Mouse (Mus musculus): ENCODE measurements at regions not wholly inside any gene's neighbourhood (a gene's known extent, or its start where the extent isn't known, plus 50 kb on each side); places are given as distances from the start of the nearest gene placed in this dataset.

GRCm38 (mm10) chr3:101704326-101704725, 99.8 kb upstream of the Atp1a1 start:
- TF ChIP-seq EP300 (optimal IDR thresholded peaks at IDR 0.05) (no peak), CTCF (IDR thresholded peaks at IDR 0.05; ENCODE audit: low read depth) (no peak)

Data from stomach, postnatal 0 days (tissue).